Mouse (Mus musculus) embryonic fibroblast, embryonic 13.5 days (primary cell): Measurements from ENCODE around the gene Ceacam1.

Experiments
- CTCF ChIP-seq: IDR thresholded peaks from 2 replicates; pipeline ENCODE4 v1.5.1; 2011; ENCODE audit warnings: mild to moderate bottlenecking, control low read depth, low read length, moderate library complexity, borderline replicate concordance; ENCODE audit not compliant: insufficient read depth
- POLR2A ChIP-seq: IDR thresholded peaks from 2 replicates; pipeline ENCODE4 v1.6.1; 2011; ENCODE audit warnings: low read depth, mild to moderate bottlenecking, control low read depth, low read length, moderate library complexity

- TF ChIP-seq CTCF (no peak), POLR2A (no peak)
These were observed 49.1 kb downstream of the Ceacam1 start for GRCm38 (mm10) chr7:25428321-25428720.
